Mouse (Mus musculus): ENCODE measurements around the gene Nanp. TPM values are rescaled to one million over a fixed set of nuclear protein-coding genes. Genes with fewer than 3 reads are reported as not detected.

The Nanp gene
- polyA plus RNA-seq, 1 experiment from 2014 or later = 34.1 TPM

GRCm38 (mm10) chr2:151037292-151037691 is 1.9 kb downstream of the Nanp start:
- no peaks in the 10 kb centered on the region for H3K4me1 ChIP-seq (replicated peaks; ENCODE audit: control insufficient read depth, insufficient read depth)
- no peaks in the 10 kb centered on the region for H3K36me3 ChIP-seq (ENCODE audit: control insufficient read depth, insufficient read depth, low read length)
- H3K9me3 ChIP-seq (ENCODE audit: control insufficient read depth, low read length) = no peaks in the 10 kb centered on the region
- H3K27me3 ChIP-seq (ENCODE audit: control insufficient read depth, insufficient read depth, low read length) = no peaks in the 10 kb centered on the region
- no peak overlapping the region; the same call in 1 of the 2 replicates for H3K4me2 ChIP-seq (replicated peaks; ENCODE audit: low read depth)
- DNase-seq (ENCODE audit: low spot score) (no peak), ATAC-seq (ENCODE audit: low FRiP score, low TSS enrichment) (no peak)
- 94% methylated on average over 1 of the region's 1 CpGs for WGBS
- H3K27ac ChIP-seq (replicated peaks) = no peak overlapping the region
- H3K4me3 ChIP-seq (ENCODE audit: low read depth, low read length) = no peak overlapping the region
- no peak overlapping the region for H3K9ac ChIP-seq (ENCODE audit: low read length)
- TF ChIP-seq CTCF (IDR thresholded peaks at IDR 0.05; ENCODE audit: low read depth) (no peak), EP300 (optimal IDR thresholded peaks at IDR 0.05) (no peak)

- TF ChIP-seq CTCF (IDR thresholded peaks at IDR 0.05; ENCODE audit: low read depth) (no peak), EP300 (optimal IDR thresholded peaks at IDR 0.05) (no peak)
- no peaks in the 10 kb centered on the region for H3K4me1 ChIP-seq (replicated peaks; ENCODE audit: control insufficient read depth, insufficient read depth)
- no peaks in the 10 kb centered on the region for H3K27me3 ChIP-seq (ENCODE audit: control insufficient read depth, insufficient read depth, low read length)
- 84% methylated on average over 2 of the region's 2 CpGs for WGBS
- no peak overlapping the region for H3K27ac ChIP-seq (replicated peaks)
- DNase-seq (ENCODE audit: low spot score) (no peak), ATAC-seq (ENCODE audit: low FRiP score, low TSS enrichment) (no peak)
- no peaks in the 10 kb centered on the region for H3K36me3 ChIP-seq (ENCODE audit: control insufficient read depth, insufficient read depth, low read length)
- H3K9ac ChIP-seq (ENCODE audit: low read length) = no peak overlapping the region
- no peaks in the 10 kb centered on the region for H3K9me3 ChIP-seq (ENCODE audit: control insufficient read depth, low read length)
- H3K4me2 ChIP-seq (replicated peaks; ENCODE audit: low read depth) = no peak overlapping the region
- no peak overlapping the region for H3K4me3 ChIP-seq (ENCODE audit: low read depth, low read length)
Measured at GRCm38 (mm10) chr2:151036721-151037120, 2.5 kb downstream of the Nanp start.

GRCm38 (mm10) chr2:151034435-151034834 is 4.8 kb downstream of the Nanp start:
- whole genome bisulfite sequencing = 94% methylated on average over 3 of the region's 3 CpGs

DNA sequence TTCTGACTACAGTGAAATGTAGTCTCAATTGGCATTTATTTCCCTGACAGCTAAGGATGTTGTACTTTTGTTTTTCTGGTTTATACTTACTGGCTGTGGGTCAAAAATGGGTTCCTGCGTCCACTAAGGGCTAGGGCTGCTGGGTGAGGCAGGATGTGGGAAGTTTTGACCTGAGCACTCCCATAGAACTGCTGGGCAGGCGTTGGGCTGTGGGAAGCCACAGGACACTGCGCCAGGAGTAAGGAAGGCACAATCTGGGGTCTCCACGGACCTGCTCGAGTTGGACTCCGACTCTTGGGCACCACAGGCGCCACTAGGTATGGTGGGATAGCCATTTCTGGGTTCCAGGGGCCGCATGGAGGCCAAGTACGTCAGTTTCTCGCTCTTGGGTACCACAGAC is 18.0 kb downstream of the Nanp start:
- ATAC-seq (ENCODE audit: low FRiP score, low TSS enrichment) = no peak
- no peaks in the 10 kb centered on the region for H3K27me3 ChIP-seq (ENCODE audit: control insufficient read depth, insufficient read depth, low read length)
- no peaks in the 10 kb centered on the region for H3K9me3 ChIP-seq (ENCODE audit: control insufficient read depth, low read length)
- no peak overlapping the region for H3K9ac ChIP-seq (ENCODE audit: low read length)
- WGBS = 92% methylated on average over 10 of the region's 10 CpGs
- H3K4me1 ChIP-seq (replicated peaks; ENCODE audit: control insufficient read depth, insufficient read depth) = no peaks in the 10 kb centered on the region
- no peak for DNase-seq (ENCODE audit: low spot score)
- H3K36me3 ChIP-seq (ENCODE audit: control insufficient read depth, insufficient read depth, low read length) = no peaks in the 10 kb centered on the region
- no peak overlapping the region for H3K27ac ChIP-seq (replicated peaks)
- H3K4me2 ChIP-seq (replicated peaks; ENCODE audit: low read depth) = no peak overlapping the region
- H3K4me3 ChIP-seq (ENCODE audit: low read depth, low read length) = no peak overlapping the region
- TF ChIP-seq EP300 (optimal IDR thresholded peaks at IDR 0.05) (no peak), CTCF (IDR thresholded peaks at IDR 0.05; ENCODE audit: low read depth) (no peak)

More at GRCm38 (mm10) chr2:151034435-151034834, 4.8 kb downstream of the Nanp start:
- no peaks in the 10 kb centered on the region for H3K9me3 ChIP-seq (ENCODE audit: control insufficient read depth, low read length)
- H3K4me1 ChIP-seq (replicated peaks; ENCODE audit: control insufficient read depth, insufficient read depth) = no peaks in the 10 kb centered on the region
- H3K27me3 ChIP-seq (ENCODE audit: control insufficient read depth, insufficient read depth, low read length) = no peaks in the 10 kb centered on the region
- H3K36me3 ChIP-seq (ENCODE audit: control insufficient read depth, insufficient read depth, low read length) = no peaks in the 10 kb centered on the region
- DNase-seq (ENCODE audit: low spot score) (no peak), ATAC-seq (ENCODE audit: low FRiP score, low TSS enrichment) (no peak)
- no peak overlapping the region for H3K9ac ChIP-seq (ENCODE audit: low read length)
- no peak overlapping the region for H3K4me3 ChIP-seq (ENCODE audit: low read depth, low read length)
- H3K27ac ChIP-seq (replicated peaks) = no peak overlapping the region
- no peak overlapping the region for H3K4me2 ChIP-seq (replicated peaks; ENCODE audit: low read depth)
- no peak for TF ChIP-seq CTCF (IDR thresholded peaks at IDR 0.05; ENCODE audit: low read depth)
- no peak for TF ChIP-seq EP300 (optimal IDR thresholded peaks at IDR 0.05)

GRCm38 (mm10) chr2:151015316-151015715 is 23.9 kb downstream of the Nanp start:
- WGBS = 67% methylated on average over 2 of the region's 2 CpGs
- no peak for ATAC-seq (ENCODE audit: low FRiP score, low TSS enrichment)
- TF ChIP-seq EP300 (optimal IDR thresholded peaks at IDR 0.05) (no peak), CTCF (IDR thresholded peaks at IDR 0.05; ENCODE audit: low read depth) (no peak)
- H3K36me3 ChIP-seq (ENCODE audit: control insufficient read depth, insufficient read depth, low read length) = no peaks in the 10 kb centered on the region
- H3K27ac ChIP-seq (replicated peaks) = no peak overlapping the region
- no peak overlapping the region for H3K4me3 ChIP-seq (ENCODE audit: low read depth, low read length)
- no peak overlapping the region for H3K4me2 ChIP-seq (replicated peaks; ENCODE audit: low read depth)
- H3K9ac ChIP-seq (ENCODE audit: low read length) = no peak overlapping the region
- DNase-seq (ENCODE audit: low spot score) = no peak
- no peaks in the 10 kb centered on the region for H3K4me1 ChIP-seq (replicated peaks; ENCODE audit: control insufficient read depth, insufficient read depth)
- no peaks in the 10 kb centered on the region for H3K9me3 ChIP-seq (ENCODE audit: control insufficient read depth, low read length)
- H3K27me3 ChIP-seq (ENCODE audit: control insufficient read depth, insufficient read depth, low read length) = no peaks in the 10 kb centered on the region

- Histone ChIP-seq H3K4me3 (ENCODE audit: low read depth, low read length) (no peak overlapping the region), H3K27me3 (ENCODE audit: control insufficient read depth, insufficient read depth, low read length) (no peaks in the 10 kb centered on the region), H3K4me2 (replicated peaks; ENCODE audit: low read depth) (no peak overlapping the region), H3K4me1 (replicated peaks; ENCODE audit: control insufficient read depth, insufficient read depth) (no peaks in the 10 kb centered on the region), H3K36me3 (ENCODE audit: control insufficient read depth, insufficient read depth, low read length) (no peaks in the 10 kb centered on the region), H3K9ac (ENCODE audit: low read length) (no peak overlapping the region), H3K9me3 (ENCODE audit: control insufficient read depth, low read length) (no peaks in the 10 kb centered on the region), H3K27ac (replicated peaks) (no peak overlapping the region)
- TF ChIP-seq EP300 (optimal IDR thresholded peaks at IDR 0.05) = no peak
- whole genome bisulfite sequencing = 67% methylated on average over 1 of the region's 1 CpGs
- DNase-seq (ENCODE audit: low spot score) = no peak
- ATAC-seq (ENCODE audit: low FRiP score, low TSS enrichment) = no peak
Measured at GRCm38 (mm10) chr2:151011273-151011672, 27.9 kb downstream of the Nanp start.
